Mouse (Mus musculus) MEL (cell line): ENCODE data around the gene Med9. TPM values are rescaled to one million over a fixed set of nuclear protein-coding genes. Genes with fewer than 3 reads are reported as not detected.
A peak's percentile ranks its signal among the peaks of the same experiment; 100 is the strongest.

Experiments
- DNase-seq: peaks from one replicate; pipeline ENCODE4 v3.0.0; 2011; ENCODE audit warnings: low read depth, low spot score
- H3K27ac ChIP-seq: 2 replicates; pipeline ENCODE4 v1.5.1; 2012; ENCODE audit warnings: low read depth, mild to moderate bottlenecking, control low read depth, low read length, moderate library complexity; ENCODE audit not compliant: control insufficient read depth
- H3K27me3 ChIP-seq, 2 experiments: fragments of 150-350 bp in 1 of 2; sonication (generic) in 1 of 2; 2 replicates each; pipeline ENCODE4 v1.6.1; 2012; ENCODE audit warnings: low read length in 2 of 2, mild to moderate bottlenecking in 2 of 2, improper control_type of control experiment in 1 of 2, moderate library complexity in 1 of 2; ENCODE audit not compliant: insufficient read depth in 2 of 2, control insufficient read depth in 1 of 2
- H3K36me3 ChIP-seq, 2 experiments: 2 replicates each; pipeline ENCODE4 v1.6.1; 2012 to 2014; ENCODE audit warnings: low read length in 2 of 2, improper control_type of control experiment in 1 of 2, inconsistent platforms in 1 of 2, mild to moderate bottlenecking in 1 of 2; ENCODE audit not compliant: insufficient read depth in 2 of 2, control insufficient read depth in 1 of 2
- H3K4me1 ChIP-seq, 2 experiments: fragments of 150-350 bp in 1 of 2; sonication (generic) in 1 of 2; 2 replicates each; pipeline ENCODE4 v1.6.1; 2012; ENCODE audit warnings: low read length in 2 of 2, improper control_type of control experiment in 1 of 2, mild to moderate bottlenecking in 1 of 2; ENCODE audit not compliant: insufficient read depth in 2 of 2, control insufficient read depth in 1 of 2
- H3K4me3 ChIP-seq, 2 experiments: fragments of 150-350 bp in 1 of 2; sonication (generic) in 1 of 2; 2 replicates each; pipeline ENCODE4 v1.5.1; 2012; ENCODE audit warnings: low read depth in 2 of 2, low read length in 2 of 2, mild to moderate bottlenecking in 2 of 2, moderate library complexity in 2 of 2, control low read depth in 1 of 2, improper control_type of control experiment in 1 of 2; ENCODE audit not compliant: control insufficient read depth in 1 of 2, insufficient read depth in 1 of 2
- H3K79me2 ChIP-seq: 2 replicates; pipeline ENCODE4 v1.6.1; 2012; ENCODE audit warnings: mild to moderate bottlenecking, low read length, moderate library complexity; ENCODE audit not compliant: control insufficient read depth, poor library complexity, insufficient read depth
- H3K9ac ChIP-seq: 2 replicates; pipeline ENCODE4 v1.6.1; 2012; ENCODE audit warnings: low read depth, mild to moderate bottlenecking, control low read depth, low read length, moderate library complexity; ENCODE audit not compliant: control insufficient read depth, poor library complexity, severe bottlenecking
- H3K9me3 ChIP-seq: fragments of 150-350 bp; sonication (generic); replicated peaks from 2 replicates; pipeline ENCODE4 v1.6.1; 2012; ENCODE audit warnings: mild to moderate bottlenecking, low read length, improper control_type of control experiment, moderate library complexity; ENCODE audit not compliant: insufficient read depth
- BHLHE40 ChIP-seq: IDR thresholded peaks from 2 replicates; pipeline ENCODE4 v1.6.1; 2012; ENCODE audit warnings: low read depth, mild to moderate bottlenecking, inconsistent platforms, low read length, improper control_type of control experiment, borderline replicate concordance
- E2F4 ChIP-seq: IDR thresholded peaks from 2 replicates; pipeline ENCODE4 v1.6.1; 2011; ENCODE audit warnings: low read depth, low read length, improper control_type of control experiment, borderline replicate concordance
- EP300 ChIP-seq, 2 experiments: IDR thresholded peaks; 2 replicates each; pipeline ENCODE4 v1.6.1; 2011; ENCODE audit warnings: improper control_type of control experiment in 2 of 2, low read length in 2 of 2, low read depth in 1 of 2, mild to moderate bottlenecking in 1 of 2
- ETS1 ChIP-seq: IDR thresholded peaks from 2 replicates; pipeline ENCODE4 v1.6.1; 2012; ENCODE audit warnings: low read depth, mild to moderate bottlenecking, inconsistent platforms, low read length, improper control_type of control experiment, moderate library complexity
- GABPA ChIP-seq: IDR thresholded peaks from 2 replicates; pipeline ENCODE4 v1.6.1; 2012; ENCODE audit warnings: low read depth, mild to moderate bottlenecking, inconsistent platforms, low read length, improper control_type of control experiment, moderate library complexity
- JUND ChIP-seq: IDR thresholded peaks from 2 replicates; pipeline ENCODE4 v1.6.1; 2011; ENCODE audit warnings: low read depth, mild to moderate bottlenecking, improper control_type of control experiment, low read length
- KAT2A ChIP-seq: conservative IDR thresholded peaks from 2 replicates; pipeline ENCODE4 v1.6.1; 2012; ENCODE audit warnings: low read depth, low read length, improper control_type of control experiment, inconsistent platforms
- MEF2A ChIP-seq: IDR thresholded peaks from 2 replicates; pipeline ENCODE4 v1.6.1; 2014; ENCODE audit warnings: low read depth, mild to moderate bottlenecking, inconsistent platforms, low read length, improper control_type of control experiment; ENCODE audit not compliant: poor library complexity, insufficient replicate concordance, severe bottlenecking; ENCODE audit errors: extremely low read depth
- MYC ChIP-seq: IDR thresholded peaks from 2 replicates; pipeline ENCODE4 v1.6.1; 2011; ENCODE audit warnings: low read depth, mild to moderate bottlenecking, low read length, improper control_type of control experiment, moderate library complexity
- POLR2AphosphoS5 ChIP-seq: IDR thresholded peaks from 2 replicates; pipeline ENCODE4 v1.6.1; 2012; ENCODE audit warnings: low read depth, borderline replicate concordance, mild to moderate bottlenecking, inconsistent platforms, low read length, moderate library complexity, mixed read lengths
- RAD21 ChIP-seq: IDR thresholded peaks from 2 replicates; pipeline ENCODE4 v1.6.1; 2011; ENCODE audit warnings: mild to moderate bottlenecking, low read depth, low read length, improper control_type of control experiment
- SMC3 ChIP-seq: IDR thresholded peaks from 2 replicates; pipeline ENCODE4 v1.6.1; 2011; ENCODE audit warnings: low read depth, low read length, improper control_type of control experiment
- TAL1 ChIP-seq: IDR thresholded peaks from 2 replicates; pipeline ENCODE4 v1.6.1; 2012; ENCODE audit warnings: mild to moderate bottlenecking, inconsistent platforms, low read length, moderate library complexity, mixed read lengths
- TBP ChIP-seq: IDR thresholded peaks from 2 replicates; pipeline ENCODE4 v1.8.0; 2011; ENCODE audit warnings: low read depth, low read length, improper control_type of control experiment
- USF2 ChIP-seq, 2 experiments: IDR thresholded peaks; 2 replicates each; pipeline ENCODE4 v1.6.1; 2011 to 2012; ENCODE audit warnings: improper control_type of control experiment in 2 of 2, low read length in 2 of 2, borderline replicate concordance in 1 of 2, inconsistent platforms in 1 of 2, low read depth in 1 of 2, mild to moderate bottlenecking in 1 of 2; ENCODE audit not compliant: insufficient read depth in 1 of 2
- polyA plus RNA-seq, 2 experiments: library from polyadenylated mRNA; stranded (reverse) in 1 of 2; unstranded in 1 of 2; fragments of >175 nt in 1 of 2; fragments of >200 nt in 1 of 2; gene quantifications; 2 replicates each; pipeline versions ENCODE4 v1.2.1 to v1.2.4; 2012; ENCODE audit warnings: low replicate concordance in 2 of 2, low read depth in 1 of 2; ENCODE audit not compliant: insufficient read length in 2 of 2, insufficient read depth in 1 of 2, missing spikeins in 1 of 2
- total RNA-seq: library from RNA; depleted of rRNA; stranded (reverse); fragments of 300-350 nt; gene quantifications from 2 replicates; pipeline ENCODE4 v1.2.3, GENCODE M21; 2012

Med9 gene
- total and polyA plus RNA-seq, 3 experiments = 46.8 to 48.4 TPM; not detected in 1

GRCm38 (mm10) chr11:59937615-59938014, 10.4 kb upstream of the Med9 start:
- no peaks in the 10 kb centered on the region for H3K9me3 ChIP-seq
- H3K4me1 ChIP-seq = peaks cover 11 to 31% of the 10 kb centered on the region in 2 experiments
- no peak overlapping the region for H3K27ac ChIP-seq
- no peak for TF ChIP-seq E2F4
- peak; percentile 14 to 38; a peak in 2 of 4 replicates for TF ChIP-seq EP300 (IDR thresholded peaks at IDR 0.05; ENCODE audit: low read depth in 1 of 2, low read length in 2 of 2)
- no peaks in the 10 kb centered on the region for H3K79me2 ChIP-seq
- peaks cover 0 to 23% of the 10 kb centered on the region in 2 experiments; a peak in 2 of 4 replicates for H3K36me3 ChIP-seq
- DNase-seq = peak; percentile 25
- H3K27me3 ChIP-seq = no peaks in the 10 kb centered on the region
- no peak overlapping the region for H3K4me3 ChIP-seq
- H3K9ac ChIP-seq = no peak overlapping the region

- H3K9me3 ChIP-seq = no peaks in the 10 kb centered on the region
- peaks cover 11 to 34% of the 10 kb centered on the region in 2 experiments for H3K4me1 ChIP-seq
- H3K9ac ChIP-seq = no peak overlapping the region
- no peaks in the 10 kb centered on the region for H3K27me3 ChIP-seq
- H3K4me3 ChIP-seq = no peak overlapping the region
- peaks cover 0 to 23% of the 10 kb centered on the region in 2 experiments; a peak in 2 of 4 replicates for H3K36me3 ChIP-seq
- DNase-seq = no peak
- TF ChIP-seq SMC3 = no peak
- no peak for TF ChIP-seq GABPA
- no peak for TF ChIP-seq RAD21
- no peak for TF ChIP-seq TBP
- TF ChIP-seq POLR2AphosphoS5 = no peak
- TF ChIP-seq BHLHE40 = no peak
- no peak for TF ChIP-seq MYC
- no peak for TF ChIP-seq ETS1
- TF ChIP-seq MEF2A = no peak
- no peak for TF ChIP-seq JUND
- TF ChIP-seq USF2 (IDR thresholded peaks at IDR 0.05; ENCODE audit: borderline replicate concordance in 1 of 2, insufficient read depth in 1 of 2, low read depth in 1 of 2, low read length in 2 of 2) = no peak
- no peak for TF ChIP-seq KAT2A
- no peak for TF ChIP-seq TAL1
- H3K27ac ChIP-seq = no peak overlapping the region
- H3K79me2 ChIP-seq = no peaks in the 10 kb centered on the region
Observed at GRCm38 (mm10) chr11:59939821-59940220, 8.2 kb upstream of the Med9 start.
